Mouse (Mus musculus) ES-E14 (cell line): ENCODE results near the gene Pgghg.

ENCODE experiments used
- CHD2 ChIP-seq: IDR thresholded peaks from 2 replicates; pipeline ENCODE4 v1.6.1; 2014; ENCODE audit warnings: mild to moderate bottlenecking, low read depth, low read length, inconsistent platforms
- MAFK ChIP-seq: IDR thresholded peaks from 2 replicates; pipeline ENCODE4 v1.6.1; 2014; ENCODE audit warnings: mild to moderate bottlenecking, low read depth, low read length, inconsistent platforms; ENCODE audit not compliant: insufficient read depth
- ZNF384 ChIP-seq: IDR thresholded peaks from 2 replicates; pipeline ENCODE4 v1.6.1; 2012; ENCODE audit warnings: low read depth, low read length, inconsistent platforms

GRCm38 (mm10) chr7:140903212-140903611 lies 38.0 kb upstream of the Pgghg start:
- TF ChIP-seq MAFK (no peak), ZNF384 (no peak), CHD2 (no peak)
